Mouse (Mus musculus) kidney, adult 2 months (tissue): Measurements from ENCODE around the gene Fbln5.

Experiments
- CTCF ChIP-seq: fragments of 200-500 bp; conservative IDR thresholded peaks from 2 replicates; pipeline ENCODE4 v1.5.1; 2011; ENCODE audit warnings: low read depth, mild to moderate bottlenecking, control low read depth, low read length, moderate library complexity, mixed read lengths; ENCODE audit not compliant: insufficient read depth, insufficient read length
- POLR2A ChIP-seq: fragments of 200-500 bp; IDR thresholded peaks from one replicate; pipeline ENCODE4 v1.6.1; 2011; ENCODE audit warnings: low read depth, low read length, control low read depth

GRCm38 (mm10) chr12:101742375-101742774 is 76.5 kb downstream of the Fbln5 start:
- TF ChIP-seq CTCF (no peak), POLR2A (no peak)
